Mouse (Mus musculus) leukemia stem cell, adult 10-12 weeks (primary cell): ENCODE measurements around the gene Capza1. TPM values are rescaled to one million over a fixed set of nuclear protein-coding genes. Genes with fewer than 3 reads are reported as not detected.

Experiments used
- polyA plus RNA-seq: library from polyadenylated mRNA; stranded (reverse); fragments of >175 nt; gene quantifications from 2 replicates; pipeline ENCODE4 v1.2.3, GENCODE M21; 2012; ENCODE audit warnings: low replicate concordance

The Capza1 gene
- 9.9 and 16.0 TPM in 2 replicates for polyA plus RNA-seq

GRCm38 (mm10) chr3:104863786-104864650 lies at the start of gene Capza1, which contains the start of gene St7l:
Capza1 (minus strand) TSS chr3:104864505.
St7l (plus strand) TSS chr3:104864005.

DNA sequence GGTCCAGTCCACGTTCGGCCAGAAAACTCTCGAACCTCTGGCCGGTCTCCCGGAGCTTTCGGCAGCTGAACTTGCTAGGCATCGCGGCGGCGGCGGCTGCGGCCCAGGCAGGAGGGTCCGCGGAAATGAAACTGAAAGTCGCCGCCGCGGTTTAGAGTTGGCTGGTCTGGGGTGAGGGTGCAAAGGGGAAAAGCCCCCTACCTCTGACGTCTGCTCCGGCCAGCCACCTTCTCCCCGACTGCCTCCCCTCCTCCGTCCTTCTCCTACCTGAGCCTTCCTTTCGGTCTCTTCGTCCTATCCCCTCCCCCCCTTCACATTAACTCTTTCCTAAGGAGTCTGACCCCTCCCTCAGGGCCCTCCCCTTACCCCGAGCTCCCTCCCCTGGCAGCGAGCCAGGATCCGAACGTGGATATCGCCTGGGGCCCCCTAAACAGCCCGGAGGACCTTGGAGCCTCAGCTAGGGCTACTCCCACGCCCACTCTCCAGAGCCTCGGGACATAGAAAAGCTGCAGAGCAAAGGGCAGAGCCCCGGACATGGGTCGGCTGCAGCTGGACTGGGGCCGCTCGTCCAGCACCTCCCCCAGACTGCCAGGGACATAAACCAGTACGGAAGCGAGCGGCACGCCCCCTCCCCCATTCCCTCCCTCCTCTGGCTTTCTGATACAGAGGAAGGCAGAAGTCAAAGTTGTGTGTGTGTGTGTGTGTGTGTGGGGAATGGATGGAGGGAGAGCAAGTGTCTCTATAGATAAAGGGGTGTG lies 46.1 kb downstream of the Capza1 start, which contains the start of gene Mov10:
Gene Mov10 (minus strand): TSS at position 573 of the 758 bp plus-strand sequence.

DNA sequence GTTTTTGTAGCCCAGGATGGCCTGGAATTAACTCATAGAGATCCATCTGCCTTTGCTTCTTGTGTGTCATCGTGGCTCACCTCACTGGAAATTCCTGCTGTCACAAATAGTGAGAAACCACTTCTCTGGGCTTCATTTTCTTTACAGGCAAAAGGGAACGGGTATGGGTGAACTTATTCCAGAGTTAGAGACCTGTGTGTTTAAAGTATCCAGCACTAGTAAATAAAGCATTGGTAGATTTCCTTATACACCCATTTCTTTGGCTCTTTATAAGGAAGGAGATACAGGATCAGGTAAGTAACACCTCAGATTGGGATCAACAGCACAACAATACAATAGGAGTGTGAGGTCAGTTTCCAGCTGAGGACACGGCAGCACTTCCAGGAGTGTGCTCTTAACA lies 76.2 kb downstream of the Capza1 start, which contains the start of gene Rhoc:
Gene Rhoc (plus strand): TSS at position 301 of the 400 bp plus-strand sequence.

GRCm38 (mm10) chr3:104781471-104781903 lies 82.8 kb downstream of the Capza1 start, which contains the start of gene Fam19a3:
Fam19a3 (minus strand) TSS chr3:104781840.

DNA sequence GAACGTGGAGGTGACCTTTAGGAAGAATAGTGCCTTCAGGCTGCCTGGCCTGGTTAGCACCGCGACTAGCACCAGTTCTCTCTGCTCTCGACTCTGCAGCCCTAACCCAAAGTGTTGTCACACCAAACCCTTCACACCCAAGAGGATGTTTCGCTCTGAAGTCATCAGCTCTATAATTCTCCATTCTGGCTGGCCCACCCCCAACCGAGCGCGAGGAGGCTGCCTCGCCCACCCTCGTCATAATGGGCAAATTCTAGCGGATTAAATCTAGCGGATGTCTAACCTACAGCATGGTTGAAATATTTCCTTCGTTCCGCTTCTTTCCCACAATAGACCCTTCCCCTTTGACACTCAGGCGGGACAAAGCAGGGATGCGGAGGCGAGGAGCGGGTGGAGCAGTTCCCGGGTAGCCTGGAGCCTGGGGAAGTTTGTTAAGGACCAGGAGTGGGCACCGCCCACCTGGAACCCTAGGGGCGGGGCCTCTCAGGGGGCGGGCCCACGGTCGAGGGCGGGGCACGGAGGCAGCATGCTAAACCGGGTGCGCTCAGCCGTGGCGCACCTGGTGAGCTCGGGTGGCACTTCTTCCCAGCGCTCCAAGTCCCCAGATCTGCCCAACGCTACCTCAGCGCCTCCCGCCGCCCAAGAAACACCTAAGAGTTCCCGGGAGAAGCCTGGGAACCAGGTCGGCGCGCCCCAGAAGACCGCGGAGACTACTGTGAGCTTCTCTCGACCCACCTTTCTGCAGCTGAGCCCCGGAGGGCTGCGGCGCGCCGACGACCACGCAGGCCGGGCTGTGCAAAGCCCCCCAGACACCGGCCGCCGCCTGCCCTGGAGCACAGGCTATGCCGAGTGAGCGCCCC lies 83.5 kb downstream of the Capza1 start, which contains the start of gene Ppm1j:
Gene Ppm1j (plus strand): TSS at position 496 of the 860 bp plus-strand sequence.

Other genes with a start within 250 kb of the Capza1 start
- 85.7 and 107 TPM in 2 replicates for gene Slc16a1, start 225.8 kb downstream of the Capza1 start, polyA plus RNA-seq
- 5.0 and 6.8 TPM in 2 replicates for gene Ppm1j, start 83.4 kb downstream of the Capza1 start, polyA plus RNA-seq
- gene Fam19a3, start 82.7 kb downstream of the Capza1 start, polyA plus RNA-seq: 0.11 and 0.20 TPM in 2 replicates
- gene Rhoc, start 76.1 kb downstream of the Capza1 start, polyA plus RNA-seq: 37.1 and 41.8 TPM in 2 replicates
- gene Mov10, start 45.9 kb downstream of the Capza1 start, polyA plus RNA-seq: 23.8 and 27.2 TPM in 2 replicates
- gene St7l, start 500 bp downstream of the Capza1 start, polyA plus RNA-seq: 1.9 and 5.6 TPM in 2 replicates
- gene Wnt2b, start 97.4 kb upstream of the Capza1 start, polyA plus RNA-seq: not detected in 2 replicates
- 0.73 and 1.5 TPM in 2 replicates for gene Cttnbp2nl, start 188.6 kb upstream of the Capza1 start, polyA plus RNA-seq
- gene 4930564D02Rik, start 202.3 kb upstream of the Capza1 start, polyA plus RNA-seq: not detected in 2 replicates